Mouse (Mus musculus) forebrain, embryonic 14.5 days (tissue): ENCODE data around the gene Hacl1. TPM values are rescaled to one million over a fixed set of nuclear protein-coding genes. Genes with fewer than 3 reads are reported as not detected.

Experiments
- ATAC-seq: fragments of 200-750 bp; cut with Nextera tagmentation; 2 replicates; pipeline ENCODE4 v1.8.0; 2017; ENCODE audit warnings: mild to moderate bottlenecking, moderate library complexity
- DNase-seq: peaks from one replicate; pipeline ENCODE4 v3.0.0-alpha.2; 2015; ENCODE audit warnings: low spot score
- H3K27ac ChIP-seq: fragments of 300-500 bp; sonication (generic); 2 replicates; pipeline ENCODE4 v1.5.1; 2014; ENCODE audit warnings: low read depth, mild to moderate bottlenecking, control low read depth, low read length, moderate library complexity
- H3K27me3 ChIP-seq: fragments of 300-500 bp; sonication (generic); replicated peaks from 2 replicates; pipeline ENCODE4 v1.6.1; 2014; ENCODE audit warnings: low read length, control low read depth, mixed read lengths; ENCODE audit not compliant: control insufficient read depth, insufficient read depth
- H3K36me3 ChIP-seq: fragments of 300-500 bp; sonication (generic); 2 replicates; pipeline ENCODE4 v1.6.1; 2014; ENCODE audit warnings: low read length, control low read depth; ENCODE audit not compliant: control insufficient read depth, insufficient read depth
- H3K4me1 ChIP-seq: fragments of 300-500 bp; sonication (generic); 2 replicates; pipeline ENCODE4 v1.6.1; 2014; ENCODE audit warnings: antibody characterized with exemption, low read length, control low read depth; ENCODE audit not compliant: control insufficient read depth, insufficient read depth
- H3K4me2 ChIP-seq: fragments of 300-500 bp; sonication (generic); 2 replicates; pipeline ENCODE4 v1.6.1; 2014; ENCODE audit warnings: mild to moderate bottlenecking, control low read depth, low read length
- H3K4me3 ChIP-seq: fragments of 300-500 bp; sonication (generic); 2 replicates; pipeline ENCODE4 v1.5.1; 2014; ENCODE audit warnings: low read depth, low read length, control low read depth
- H3K9ac ChIP-seq: fragments of 300-500 bp; sonication (generic); 2 replicates; pipeline ENCODE4 v1.6.1; 2014; ENCODE audit warnings: mild to moderate bottlenecking, low read length, control low read depth, moderate library complexity
- H3K9me3 ChIP-seq: fragments of 300-500 bp; sonication (generic); replicated peaks from 2 replicates; pipeline ENCODE4 v1.6.1; 2016; ENCODE audit warnings: low read length, control low read depth, mixed read lengths; ENCODE audit not compliant: control insufficient read depth
- WGBS: fragments of 180-500 bp; shearing (Covaris S2); extraction: QIAGEN DNeasy Blood & Tissue Kit; methylation state at CpG from one replicate; pipeline ENCODE4 v1.1.7; 2014; 5-methylcytosine and 5-hydroxymethylcytosine counted together
- polyA plus RNA-seq: library from polyadenylated mRNA; unstranded; fragments of >200 nt; fragmentation: Nextera tagmentation; extraction: Ambion mirVana; gene quantifications from 2 replicates; pipeline ENCODE4 v1.2.1, GENCODE M21; 2014

The Hacl1 gene
- polyA plus RNA-seq, 1 experiment from 2014 or later, result 13.0 TPM

DNA sequence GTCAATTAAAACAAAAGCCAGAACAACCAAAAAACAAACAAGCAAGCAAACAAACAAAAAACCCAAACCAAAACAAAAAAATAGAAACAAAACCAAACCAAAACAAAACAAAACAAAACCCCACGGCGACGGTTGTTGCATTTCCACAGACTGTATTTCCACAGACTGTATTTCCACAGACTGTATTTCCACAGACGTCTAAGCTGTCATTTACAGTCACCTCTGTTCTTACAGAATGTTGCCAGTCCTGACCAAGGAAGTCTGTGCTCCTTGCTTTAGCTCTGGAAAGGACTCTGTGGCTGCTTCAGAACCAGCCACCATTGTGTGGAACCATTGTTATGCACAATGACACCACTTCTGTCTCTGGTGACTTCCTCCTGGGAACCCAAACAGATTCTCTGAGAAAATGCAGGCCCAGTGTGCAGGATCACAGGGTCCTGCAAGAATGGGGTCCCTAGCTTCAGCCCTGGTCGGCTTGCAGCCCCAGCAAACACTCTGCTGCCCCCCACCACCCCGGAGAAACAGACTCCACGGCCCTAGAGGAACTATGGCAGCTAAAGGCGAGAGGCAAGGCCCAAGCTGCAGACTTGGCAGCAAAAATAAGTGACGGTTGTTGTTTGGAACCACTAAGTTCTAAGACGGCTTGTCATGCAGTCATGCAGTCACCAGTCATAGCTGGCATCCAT lies 30.7 kb upstream of the Hacl1 start:
- 0 out of 2 replicates have a peak, but pooled peaks cover 7% of the 10 kb centered on the region for H3K36me3 ChIP-seq
- DNase-seq, result no peak
- ATAC-seq, result no peak
- no peak overlapping the region for H3K4me3 ChIP-seq
- 0 out of 2 replicates have a peak overlapping the region, but pooled peaks have one; percentile 25 for H3K9ac ChIP-seq
- WGBS, result 49% methylated on average over 10 of the region's 10 CpGs
- peaks cover 17% of the 10 kb centered on the region for H3K4me1 ChIP-seq
- no peaks in the 10 kb centered on the region for H3K9me3 ChIP-seq
- no peak overlapping the region for H3K4me2 ChIP-seq
- H3K27ac ChIP-seq, result no peak overlapping the region
- no peaks in the 10 kb centered on the region for H3K27me3 ChIP-seq

DNA sequence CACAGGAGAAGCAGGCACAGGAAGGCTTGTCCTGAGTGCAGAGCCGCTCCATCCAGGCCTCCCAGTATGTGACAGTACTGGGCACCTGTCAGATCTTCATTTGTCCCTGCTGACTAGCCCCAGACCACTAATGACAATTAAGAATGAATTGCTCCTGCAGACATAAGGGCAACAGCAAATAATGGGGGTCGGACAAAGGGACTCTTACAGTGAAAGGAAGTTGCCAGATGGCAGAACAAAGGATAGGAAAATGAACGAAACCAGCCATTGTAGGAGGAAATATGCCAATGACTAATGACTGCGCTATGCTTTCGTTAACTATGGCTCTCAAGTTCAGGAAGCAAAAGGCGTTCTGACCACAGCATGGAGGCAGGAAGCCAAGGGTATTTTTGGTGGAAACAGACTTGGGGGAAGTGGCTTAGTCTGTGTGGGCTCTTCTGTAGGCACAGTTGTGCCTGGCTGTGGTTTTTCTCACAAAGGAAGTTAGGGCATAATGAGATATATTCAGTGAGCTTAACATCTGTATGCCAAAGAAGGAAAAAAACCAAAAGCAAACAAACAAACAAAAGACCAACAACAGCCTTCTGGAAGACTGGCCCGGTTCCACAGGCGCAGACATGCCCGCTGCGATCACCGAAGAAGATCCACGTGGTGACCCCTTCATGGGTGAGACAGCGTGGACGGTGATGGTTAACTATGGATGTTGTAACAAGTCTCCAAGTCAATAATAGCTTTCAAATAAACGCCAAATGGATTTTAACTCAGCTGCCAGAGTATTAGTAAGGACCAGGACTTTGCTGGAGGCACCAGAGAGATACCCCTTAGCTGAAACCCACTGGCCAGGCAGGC lies 28.8 kb upstream of the Hacl1 start:
- Histone ChIP-seq H3K4me3 (no peak overlapping the region), H3K27me3 (no peaks in the 10 kb centered on the region), H3K27ac (peak overlapping the region; percentile 75), H3K4me1 (peaks cover 18% of the 10 kb centered on the region), H3K4me2 (no peak overlapping the region), H3K9ac (no peak overlapping the region), H3K9me3 (no peaks in the 10 kb centered on the region), H3K36me3 (0 out of 2 replicates have a peak, but pooled peaks cover 7% of the 10 kb centered on the region)
- ATAC-seq (peak; percentile 78), DNase-seq (peak; percentile 81)
- WGBS, result 51% methylated on average over 15 of the region's 15 CpGs

DNA sequence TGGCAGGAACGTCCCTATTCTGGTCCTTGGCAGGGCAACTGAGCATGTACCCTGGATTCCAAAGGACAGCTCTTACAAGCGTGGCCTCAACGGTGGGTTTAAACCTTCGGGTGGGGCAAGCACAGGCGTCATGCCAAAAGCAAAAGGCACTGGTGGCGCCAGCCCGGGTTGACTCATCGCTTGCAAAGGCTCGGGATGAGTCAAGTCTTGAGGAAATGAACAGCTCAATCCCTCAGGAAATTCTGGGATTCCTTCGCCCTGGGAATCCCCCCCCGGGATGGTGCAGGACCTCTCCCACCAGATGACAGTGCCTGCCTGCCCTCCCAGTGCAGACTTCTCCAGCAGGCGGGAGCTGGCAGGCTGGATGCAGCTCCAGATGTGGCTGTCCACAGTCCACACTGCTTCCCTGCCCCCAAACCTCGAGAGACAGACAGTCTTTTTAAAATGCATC lies 28.1 kb upstream of the Hacl1 start:
- Histone ChIP-seq H3K36me3 (0 out of 2 replicates have a peak, but pooled peaks cover 7% of the 10 kb centered on the region), H3K27ac (peak overlapping the region; percentile 75; the same call in 1 of the 2 replicates), H3K27me3 (no peaks in the 10 kb centered on the region), H3K4me2 (no peak overlapping the region), H3K9me3 (no peaks in the 10 kb centered on the region), H3K9ac (no peak overlapping the region), H3K4me3 (no peak overlapping the region), H3K4me1 (peaks cover 23% of the 10 kb centered on the region)
- 62% methylated on average over 13 of the region's 13 CpGs for WGBS
- peak; percentile 42 for DNase-seq
- ATAC-seq, result peak; percentile 52

DNA sequence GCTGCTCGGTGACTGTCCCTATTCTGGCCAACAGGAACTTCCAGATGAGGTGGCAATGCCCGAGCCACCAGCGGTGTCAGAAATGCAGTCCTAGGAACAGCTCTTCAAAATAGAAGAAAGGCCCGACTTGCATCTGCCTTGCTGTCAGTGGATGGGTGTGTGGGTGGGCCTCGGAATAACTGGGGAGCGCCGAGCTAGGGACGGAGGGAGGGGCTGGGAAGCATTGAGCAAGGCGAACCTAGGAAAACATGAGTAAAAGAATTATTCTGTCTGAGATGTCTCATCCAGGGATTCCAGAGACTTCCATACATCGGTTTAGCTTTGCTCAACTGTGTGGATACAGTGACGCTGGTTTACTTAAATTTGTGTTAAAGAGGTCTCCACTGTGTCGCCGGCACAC lies 27.2 kb upstream of the Hacl1 start:
- Histone ChIP-seq H3K4me3 (no peak overlapping the region), H3K4me1 (peaks cover 31% of the 10 kb centered on the region), H3K27me3 (no peaks in the 10 kb centered on the region), H3K9ac (no peak overlapping the region), H3K9me3 (no peaks in the 10 kb centered on the region), H3K27ac (no peak overlapping the region; the same call in 1 of the 2 replicates), H3K4me2 (no peak overlapping the region), H3K36me3 (0 out of 2 replicates have a peak, but pooled peaks cover 7% of the 10 kb centered on the region)
- DNase-seq (no peak), ATAC-seq (no peak)
- WGBS, result 86% methylated on average over 13 of the region's 13 CpGs

DNA sequence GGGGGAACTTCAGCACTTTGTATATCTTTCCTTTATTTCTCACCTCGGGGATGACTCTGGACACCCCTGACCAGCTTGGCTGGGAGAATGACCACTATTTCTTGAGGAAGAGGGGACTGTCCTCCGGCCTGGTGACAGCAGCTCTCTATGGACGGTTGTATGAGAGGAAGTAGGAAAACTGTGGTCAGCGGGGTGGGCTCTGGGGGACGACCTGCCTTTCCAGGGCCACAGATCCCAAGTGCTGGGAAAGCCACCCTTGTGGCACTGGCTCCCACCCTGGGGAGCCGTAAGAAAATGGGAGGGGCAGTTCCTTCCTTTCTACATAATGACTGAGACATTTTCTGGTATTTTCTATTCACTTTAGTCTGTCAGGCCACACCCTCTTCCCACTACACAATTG lies 26.7 kb upstream of the Hacl1 start:
- Histone ChIP-seq H3K4me2 (no peak overlapping the region), H3K36me3 (0 out of 2 replicates have a peak, but pooled peaks cover 7% of the 10 kb centered on the region), H3K9ac (no peak overlapping the region), H3K4me3 (no peak overlapping the region), H3K4me1 (peaks cover 36% of the 10 kb centered on the region), H3K9me3 (no peaks in the 10 kb centered on the region), H3K27ac (no peak overlapping the region), H3K27me3 (no peaks in the 10 kb centered on the region)
- DNase-seq (no peak), ATAC-seq (no peak)
- WGBS, result 92% methylated on average over 6 of the region's 6 CpGs

DNA sequence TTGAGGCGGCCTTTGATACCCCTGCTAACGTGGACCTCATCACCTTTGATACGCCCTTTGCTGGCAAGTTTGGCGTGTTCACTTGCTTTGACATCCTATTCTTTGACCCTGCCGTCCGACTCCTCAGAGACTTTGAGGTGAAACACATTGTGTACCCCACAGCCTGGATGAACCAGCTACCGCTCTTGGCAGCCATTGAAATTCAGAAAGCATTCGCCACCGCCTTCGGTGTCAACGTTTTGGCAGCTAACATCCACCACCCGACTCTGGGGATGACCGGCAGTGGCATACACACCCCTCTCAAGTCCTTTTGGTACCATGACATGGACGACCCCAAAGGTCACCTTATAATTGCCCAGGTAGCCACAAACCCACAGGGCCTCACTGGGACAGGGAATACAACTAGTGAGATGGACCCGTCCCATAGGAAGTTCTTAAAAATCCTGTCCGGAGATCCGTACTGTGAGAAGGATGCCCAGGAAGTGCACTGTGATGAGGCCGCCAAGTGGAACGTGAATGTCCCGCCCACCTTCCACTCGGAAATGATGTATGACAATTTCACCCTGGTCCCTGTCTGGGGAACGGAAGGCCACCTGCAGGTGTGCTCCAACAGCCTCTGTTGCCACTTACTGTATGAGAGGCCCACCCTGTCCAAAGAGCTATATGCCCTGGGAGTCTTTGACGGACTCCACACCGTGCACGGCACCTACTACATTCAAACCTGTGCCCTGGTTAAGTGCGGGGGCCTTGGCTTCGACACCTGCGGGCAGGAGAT lies 26.0 kb upstream of the Hacl1 start:
- no peaks in the 10 kb centered on the region for H3K9me3 ChIP-seq

DNA sequence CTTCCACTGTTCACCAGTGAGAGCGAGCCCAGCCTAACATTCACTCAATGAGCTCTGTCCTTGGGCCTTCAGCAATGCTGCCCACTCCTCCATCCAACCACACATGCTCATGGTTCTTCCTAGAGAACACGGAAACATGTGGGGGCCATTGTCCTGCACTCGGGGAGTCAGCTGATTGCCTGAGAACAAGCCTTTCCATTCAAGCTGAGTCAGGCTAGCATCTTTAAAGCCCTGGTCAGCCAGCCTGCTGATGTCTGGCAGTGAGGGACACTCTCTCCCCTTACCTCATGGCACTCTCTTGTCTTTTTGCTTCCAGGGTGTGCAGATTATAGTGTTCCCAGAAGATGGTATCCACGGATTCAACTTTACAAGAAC lies 24.5 kb upstream of the Hacl1 start:
- WGBS, result 82% methylated on average over 4 of the region's 4 CpGs
- Histone ChIP-seq H3K4me2 (no peak overlapping the region), H3K27ac (no peak overlapping the region), H3K9me3 (no peaks in the 10 kb centered on the region), H3K9ac (no peak overlapping the region), H3K4me3 (no peak overlapping the region), H3K27me3 (no peaks in the 10 kb centered on the region), H3K4me1 (peaks cover 47% of the 10 kb centered on the region), H3K36me3 (0 out of 2 replicates have a peak, but pooled peaks cover 7% of the 10 kb centered on the region)
- ATAC-seq (no peak), DNase-seq (no peak)

More for the DNA sequence above, 26.0 kb upstream of the Hacl1 start:
- DNase-seq, result no peak
- Histone ChIP-seq H3K36me3 (0 out of 2 replicates have a peak, but pooled peaks cover 7% of the 10 kb centered on the region), H3K9ac (no peak overlapping the region), H3K27ac (no peak overlapping the region), H3K4me3 (no peak overlapping the region), H3K27me3 (no peaks in the 10 kb centered on the region), H3K4me2 (no peak overlapping the region), H3K4me1 (peaks cover 43% of the 10 kb centered on the region)
- 94% methylated on average over 28 of the region's 28 CpGs for WGBS
- ATAC-seq, result no peak

DNA sequence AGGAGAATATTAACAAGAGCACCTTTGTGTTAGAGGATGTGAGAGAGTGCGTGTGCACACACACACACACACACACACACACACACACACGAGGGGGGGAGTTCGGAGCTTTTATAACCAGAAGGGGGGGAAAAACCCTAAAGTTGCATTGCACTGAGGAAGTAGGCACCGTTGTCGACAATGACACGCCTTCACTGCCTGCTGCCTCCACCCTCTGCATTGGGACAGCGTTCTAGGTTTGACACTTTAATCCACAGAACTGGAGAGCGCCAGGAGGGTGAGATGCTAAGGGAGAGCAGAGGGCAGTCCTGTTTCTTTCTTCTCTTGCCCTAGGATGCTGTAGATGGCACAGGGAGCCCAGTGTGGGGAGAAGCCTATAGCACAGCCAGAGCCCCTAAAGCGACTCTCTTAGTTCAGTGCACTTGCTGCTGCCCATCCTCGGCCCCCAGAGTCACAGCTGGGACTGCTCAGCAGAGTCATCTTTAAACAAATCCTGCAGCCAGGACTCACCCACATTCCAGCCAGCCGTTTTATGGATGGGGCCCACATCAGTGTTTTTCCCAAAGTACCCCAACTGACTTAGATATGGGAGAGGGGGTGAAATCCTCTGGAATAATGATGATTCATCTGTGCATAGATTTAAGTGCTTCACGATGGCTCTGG lies 23.9 kb upstream of the Hacl1 start:
- Histone ChIP-seq H3K27ac (peak overlapping the region; percentile 98; the same call in 1 of the 2 replicates), H3K9me3 (no peaks in the 10 kb centered on the region), H3K4me3 (no peak overlapping the region), H3K9ac (no peak overlapping the region), H3K27me3 (no peaks in the 10 kb centered on the region), H3K4me2 (no peak overlapping the region), H3K4me1 (peaks cover 46% of the 10 kb centered on the region), H3K36me3 (0 out of 2 replicates have a peak, but pooled peaks cover 7% of the 10 kb centered on the region)
- WGBS, result 74% methylated on average over 12 of the region's 12 CpGs
- ATAC-seq, result no peak
- DNase-seq, result no peak
